Mouse (Mus musculus) embryo, embryonic 10.5 days (tissue): ENCODE data around the gene Arhgef7.
"Not testable (repeated sequence)": the region's sequence is repeated elsewhere in the genome, so short reads cannot be mapped to it uniquely, and the experiment has no call there.

Source experiments
- DNase-seq: peaks from one replicate; pipeline ENCODE4 v3.0.0-alpha.2; 2015; ENCODE audit warnings: low spot score

Gene Arhgef7

DNA sequence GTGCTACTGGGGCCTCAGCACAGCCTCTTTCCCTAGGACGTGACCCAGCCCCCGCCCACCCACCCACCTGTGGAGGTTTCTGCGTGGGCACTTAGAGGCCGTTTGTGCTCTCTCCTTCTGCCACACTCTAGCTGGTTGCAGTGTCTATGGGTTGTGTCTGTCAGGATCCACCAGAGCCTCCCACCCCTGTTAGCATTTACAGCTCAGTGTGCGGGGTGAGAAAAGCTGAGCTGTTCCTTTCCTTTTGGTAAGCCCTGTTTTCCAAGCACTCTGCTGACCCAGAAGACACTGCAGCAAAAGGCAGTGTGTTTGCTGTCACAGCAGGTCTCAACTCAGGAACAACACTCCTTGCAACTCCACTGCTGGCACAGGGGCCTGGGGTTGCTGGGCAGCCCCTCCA lies 106.7 kb downstream of the Arhgef7 start:
- DNase-seq = no peak

DNA sequence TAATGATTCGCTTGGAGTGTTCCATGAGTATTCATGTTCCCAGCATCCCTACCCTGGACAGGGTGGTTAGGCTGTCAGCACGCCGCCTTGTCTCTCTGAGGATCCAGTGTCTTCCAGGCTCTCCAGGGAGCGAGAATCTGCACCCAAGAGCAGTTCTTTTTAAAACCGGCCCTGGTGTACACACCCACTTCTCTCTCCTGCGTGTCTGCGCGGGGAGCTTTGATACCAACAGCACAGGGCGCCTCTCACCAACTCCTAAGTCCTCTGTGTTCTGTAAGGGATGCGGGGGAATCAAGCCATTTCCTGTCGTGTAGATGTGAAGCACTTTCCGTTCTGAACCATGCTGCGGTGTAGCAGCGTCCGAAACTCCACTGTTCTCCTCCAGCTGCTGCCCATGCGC lies 107.2 kb downstream of the Arhgef7 start:
- DNase-seq = no peak

DNA sequence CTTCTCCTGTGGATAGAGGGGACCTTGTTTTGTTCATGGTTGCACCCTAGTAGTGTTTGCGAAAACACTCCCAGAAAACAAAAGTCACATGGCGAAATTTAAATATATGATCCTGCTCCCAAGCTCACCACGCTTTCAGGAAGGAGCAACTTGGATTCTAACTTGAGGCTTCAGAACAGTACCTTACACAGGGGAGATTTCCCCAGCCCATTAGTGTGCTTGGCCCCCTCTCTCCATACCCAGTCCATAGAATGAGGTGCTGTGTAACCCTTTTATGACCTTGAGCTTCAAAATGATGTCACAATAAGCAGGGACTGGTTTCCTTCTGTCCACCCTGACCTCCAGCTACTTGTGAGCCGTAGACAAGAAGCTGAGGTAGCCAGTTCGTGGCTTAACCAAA lies 112.7 kb downstream of the Arhgef7 start, which contains the start of gene Tex29:
Gene Tex29, plus strand, starts transcription at position 301 of the 400 bp plus-strand sequence.
- DNase-seq = no peak

DNA sequence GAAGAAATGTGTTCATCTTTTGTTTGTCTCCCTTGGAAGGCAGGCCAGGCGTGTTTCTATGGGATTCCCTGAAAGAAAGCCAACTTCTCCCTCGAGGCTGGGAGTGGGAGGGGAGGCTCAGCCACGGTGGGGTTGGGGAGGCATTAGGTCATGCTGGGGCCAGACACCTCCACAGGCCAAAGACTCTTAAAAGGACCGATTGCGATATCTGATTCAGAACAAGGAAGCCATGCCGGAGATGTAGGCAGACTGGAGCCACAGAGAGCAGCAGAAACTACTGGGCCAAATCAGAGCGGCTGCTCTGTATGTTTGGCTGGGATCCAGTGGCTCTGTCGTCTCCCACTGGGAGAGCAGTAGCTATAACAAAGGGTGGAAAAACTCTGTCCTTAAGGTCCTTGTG lies 114.0 kb downstream of the Arhgef7 start:
- no peak for DNase-seq

DNA sequence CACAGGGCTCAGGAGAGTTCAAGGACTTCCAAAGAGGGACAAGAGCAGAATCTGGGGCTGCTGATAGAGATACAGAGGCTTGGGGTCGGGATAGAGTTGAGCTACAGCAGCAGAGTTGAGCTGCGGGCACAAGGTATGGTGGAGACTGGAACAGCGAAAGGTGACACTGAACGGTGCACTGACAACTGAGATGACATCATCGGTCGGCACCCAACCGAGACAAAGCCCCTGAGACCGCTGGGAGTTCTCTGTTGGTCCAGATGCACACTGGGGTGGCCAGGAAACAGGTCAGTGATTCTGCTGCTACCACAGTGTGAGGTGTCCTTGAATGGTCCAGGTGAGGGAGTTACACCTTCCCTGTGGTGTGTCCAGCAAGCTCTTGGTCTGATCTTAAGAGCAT lies 115.2 kb downstream of the Arhgef7 start:
- DNase-seq = no peak

DNA sequence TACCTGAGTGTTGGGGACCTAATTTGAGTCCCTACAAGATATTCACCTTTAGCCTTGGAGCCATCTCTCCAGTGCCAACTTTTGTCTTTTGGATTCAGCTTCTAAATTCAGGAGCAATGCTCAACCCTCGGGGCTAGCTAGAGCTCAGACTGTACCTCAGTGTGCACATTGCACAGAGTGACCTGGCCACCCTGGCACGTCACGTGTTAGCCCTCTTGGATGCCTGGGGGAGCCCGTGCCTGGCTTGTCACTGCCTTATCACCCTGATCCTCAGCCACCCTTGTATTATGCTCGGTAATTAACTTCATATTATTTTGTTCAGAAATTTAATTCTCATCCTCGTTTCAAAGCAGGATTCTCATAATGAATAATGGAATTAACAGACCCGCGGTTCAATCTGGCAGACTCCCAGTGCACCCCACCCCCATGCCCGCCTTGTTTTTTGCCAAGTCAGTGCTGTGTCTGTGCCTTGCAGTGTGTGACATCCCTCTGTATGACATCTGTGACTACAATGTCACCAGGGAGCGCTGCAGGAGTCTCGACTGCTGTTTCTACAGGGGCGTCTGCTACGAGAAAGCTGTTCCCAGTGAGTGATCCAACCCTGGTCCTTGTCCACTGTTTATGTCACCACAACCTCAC lies 116.3 kb downstream of the Arhgef7 start:
- no peak for DNase-seq

DNA sequence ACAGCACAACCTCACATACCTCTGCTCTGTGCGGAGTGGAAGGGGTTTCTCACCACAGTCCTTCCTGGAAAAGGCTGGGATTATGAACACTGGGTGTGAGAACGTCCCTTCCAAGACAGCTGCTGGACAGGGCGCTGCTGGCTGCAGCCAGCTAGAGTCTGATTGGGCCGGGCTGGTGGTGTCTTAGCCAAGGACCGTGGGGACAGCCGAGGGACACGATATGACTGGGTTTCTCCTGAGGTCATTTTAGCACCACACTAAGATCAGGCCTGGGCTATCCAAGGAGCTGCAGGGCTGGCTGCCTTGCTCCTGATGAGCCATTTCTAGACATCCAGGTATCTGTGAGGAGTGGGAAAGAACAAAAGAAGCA lies 116.8 kb downstream of the Arhgef7 start:
- DNase-seq = no peak

DNA sequence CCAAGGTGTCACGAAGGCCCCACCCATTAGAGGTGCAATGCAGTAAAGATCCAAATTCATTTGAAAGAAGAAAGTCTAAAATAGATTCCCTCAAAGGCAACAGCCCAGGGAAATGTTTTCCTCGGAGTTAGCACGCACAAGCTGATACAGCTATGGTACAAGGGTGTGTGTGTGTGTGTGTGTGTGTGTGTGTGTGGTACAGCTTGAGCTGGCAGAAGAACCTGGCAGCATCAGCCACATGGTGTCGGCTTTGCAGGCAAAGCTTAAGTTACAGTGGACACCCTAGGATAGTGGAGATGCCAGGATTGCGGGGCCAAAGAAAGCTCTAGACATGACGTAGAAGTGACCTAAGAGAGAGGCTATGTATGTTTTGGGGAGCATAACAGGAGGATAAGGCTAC lies 119.3 kb downstream of the Arhgef7 start:
- DNase-seq = no peak

DNA sequence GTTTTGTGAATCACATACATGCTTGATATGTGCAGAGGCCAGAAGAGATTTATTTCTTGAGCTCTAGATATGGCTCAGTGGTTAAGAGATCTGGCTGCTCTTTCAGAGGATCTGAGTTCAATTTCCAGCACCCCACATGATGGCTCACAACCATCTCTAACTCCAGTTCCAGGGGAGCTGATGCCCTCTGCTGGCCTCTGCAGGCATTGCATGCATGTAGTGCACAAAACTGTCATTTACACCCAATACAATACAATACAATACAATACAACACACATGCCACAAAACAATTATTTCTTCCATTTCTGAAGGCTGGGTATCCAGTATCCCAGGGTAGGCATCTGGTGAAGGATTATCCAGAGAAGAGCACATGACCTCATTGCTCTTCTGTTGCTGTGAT lies 140.3 kb downstream of the Arhgef7 start:
- no peak for DNase-seq

DNA sequence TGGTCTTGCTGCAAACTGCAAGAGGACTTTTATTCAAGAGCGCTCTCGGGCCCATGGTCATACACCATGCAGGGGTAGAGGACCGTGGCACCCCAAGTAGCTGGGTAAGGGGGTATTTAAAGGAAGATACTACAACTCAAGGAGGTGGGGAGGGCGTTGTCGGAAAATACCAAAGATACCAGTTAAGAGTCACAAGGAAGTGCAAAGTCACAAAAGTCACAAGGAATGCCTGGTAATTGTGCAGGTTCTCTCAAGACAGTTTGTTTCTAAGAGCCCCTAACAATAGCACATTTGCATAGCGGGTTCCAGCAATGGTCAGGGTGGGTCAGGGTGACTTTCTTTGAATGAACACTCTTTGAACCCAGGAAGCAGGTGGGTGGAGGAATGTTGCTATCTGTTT lies 146.7 kb downstream of the Arhgef7 start:
- not testable (repeated sequence) for DNase-seq

DNA sequence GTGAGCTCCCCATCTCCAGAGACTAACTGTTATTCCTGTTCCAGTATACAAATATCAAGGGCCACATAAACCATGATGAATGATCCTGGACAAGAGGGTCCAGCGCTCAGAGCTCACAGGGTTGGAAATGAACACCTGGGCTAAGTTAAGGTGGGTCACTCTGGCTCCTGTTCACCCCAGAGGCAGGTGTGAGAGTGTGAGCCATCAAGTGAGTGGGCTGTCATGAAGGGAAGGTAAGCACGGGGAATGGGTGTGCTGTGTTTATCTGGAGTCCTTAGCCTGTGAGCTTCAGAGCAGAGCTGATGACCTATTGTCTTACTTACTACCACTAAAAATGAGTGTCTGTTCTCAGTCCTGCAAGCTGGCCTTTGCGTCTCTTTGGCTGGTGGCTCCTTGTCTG lies 157.1 kb downstream of the Arhgef7 start:
- DNase-seq = no peak
